Mouse (Mus musculus) right cerebral cortex, postnatal 14 days (tissue): Measurements from ENCODE around the gene Gm3488.
"Not testable (repeated sequence)": the region's sequence is repeated elsewhere in the genome, so short reads cannot be mapped to it uniquely, and the experiment has no call there.

Experiments
- DNase-seq: peaks from one replicate; pipeline ENCODE4 v3.0.0; 2022

Gm3488 gene

GRCm38 (mm10) chr14:5501374-5501773 is at the start of gene Gm3488:
Gm3488 (plus strand) TSS chr14:5501674.
- not testable (repeated sequence) for DNase-seq

- DNase-seq, result not testable (repeated sequence)
These were observed 46.1 kb upstream of the Gm3488 start, which contains the start of gene Gm3194 for GRCm38 (mm10) chr14:5455367-5455766. Gm3194 (minus strand) TSS chr14:5455467.

GRCm38 (mm10) chr14:5460469-5460868 is 41.0 kb upstream of the Gm3488 start:
- not testable (repeated sequence) for DNase-seq

- DNase-seq, result not testable (repeated sequence)
These were observed 23.7 kb upstream of the Gm3488 start, which contains the start of gene Gm8246 for GRCm38 (mm10) chr14:5477730-5478129. Gm8246 (minus strand) TSS chr14:5477830.

GRCm38 (mm10) chr14:5483907-5484306 is 17.6 kb upstream of the Gm3488 start, which contains the start of gene Gm3187:
Gm3187 (plus strand) TSS chr14:5484207.
- DNase-seq, result not testable (repeated sequence)

- DNase-seq, result not testable (repeated sequence)
These were observed 36.7 kb downstream of the Gm3488 start, which contains the start of gene Gm3532 for GRCm38 (mm10) chr14:5538196-5538595. Gm3532 (plus strand) TSS chr14:5538496.
